Comparison of ENCODE assay signal across 8 mouse cellular contexts in the genomic region with DNA sequence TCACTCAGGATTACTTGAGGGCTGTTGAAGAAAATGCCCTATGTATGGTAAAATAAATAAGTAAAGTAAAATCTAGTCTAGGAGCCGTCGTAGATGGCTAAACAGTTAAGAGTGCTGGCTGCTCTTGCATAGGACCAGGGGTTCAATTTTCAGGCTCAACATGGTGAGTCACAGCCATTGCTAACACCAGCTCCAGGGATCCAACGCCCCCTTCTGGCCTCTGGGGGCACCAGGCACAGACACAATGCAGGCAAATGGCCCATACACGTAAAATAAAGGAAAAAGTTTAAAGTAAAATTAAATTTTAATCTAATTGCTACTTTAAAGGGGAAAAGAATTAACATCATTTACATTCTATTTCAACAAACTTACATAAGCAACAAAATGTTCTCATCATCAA. TPM values are rescaled to one million over a fixed set of nuclear protein-coding genes. Genes with fewer than 3 reads are reported as not detected.
DNase-seq lines count a peak whose midpoint lies in the region; ATAC-seq and TF ChIP-seq lines count a peak whose summit lies in the region.

No protein-coding gene starts in this region.

- no peak for ATAC-seq in hindbrain, embryonic 11.5 days (ENCODE audit: low FRiP score)
- no peak for ATAC-seq in liver, embryonic 16.5 days (ENCODE audit: low read depth)

- peaks cover 34% of the 10 kb centered on the region for H3K36me3 ChIP-seq in C2C12 (ENCODE audit: control insufficient read depth, insufficient read depth)
- H3K36me3 ChIP-seq in hindbrain, embryonic 11.5 days (ENCODE audit: control insufficient read depth, insufficient read depth, low read length) = peaks cover 9% of the 10 kb centered on the region; the same call in 1 of the 2 replicates
- H3K36me3 ChIP-seq in liver, embryonic 16.5 days (ENCODE audit: control insufficient read depth, insufficient read depth) = peaks cover 33% of the 10 kb centered on the region

- peak; percentile 35; the same call in 1 of the 2 replicates for TF ChIP-seq CTCF in cerebellum, adult 2 months (IDR thresholded peaks at IDR 0.05; ENCODE audit: borderline replicate concordance, insufficient read depth, low read depth, low read length)
- TF ChIP-seq CTCF in C2C12 (IDR thresholded peaks at IDR 0.05; ENCODE audit: control insufficient read depth, insufficient read depth, insufficient read length) = peak; percentile 37

- no peak overlapping the region for H3K9ac ChIP-seq in hindbrain, embryonic 11.5 days (ENCODE audit: low read depth, low read length)
- H3K9ac ChIP-seq in liver, embryonic 16.5 days (ENCODE audit: low read depth, low read length) = no peak overlapping the region

- WGBS in cerebellum, adult 2 months = 46% methylated on average over 4 of the region's 4 CpGs
- 56% methylated on average over 4 of the region's 4 CpGs for WGBS in hindbrain, embryonic 11.5 days
- 41% methylated on average over 4 of the region's 4 CpGs for WGBS in liver, embryonic 16.5 days (ENCODE audit: insufficient replicate concordance)

- no peak for TF ChIP-seq POLR2A in cerebellum, adult 2 months (IDR thresholded peaks at IDR 0.05; ENCODE audit: borderline replicate concordance, insufficient read depth, low read length)

- peaks cover 39% of the 10 kb centered on the region for H3K79me3 ChIP-seq in C2C12 (ENCODE audit: low read depth)

- H3K27me3 ChIP-seq in cerebellum, adult 2 months (ENCODE audit: control insufficient read depth, insufficient read depth, low read length) = no peaks in the 10 kb centered on the region
- H3K27me3 ChIP-seq in C2C12 (ENCODE audit: control insufficient read depth, insufficient read depth, insufficient read length) = no peaks in the 10 kb centered on the region
- no peaks in the 10 kb centered on the region for H3K27me3 ChIP-seq in hindbrain, embryonic 11.5 days (ENCODE audit: control insufficient read depth, insufficient read depth, low read length)
- no peaks in the 10 kb centered on the region for H3K27me3 ChIP-seq in liver, embryonic 16.5 days (ENCODE audit: control insufficient read depth, insufficient read depth, low read depth, low read length)

- peak in 1 of 2 experiments; percentile 11 for DNase-seq in cerebellum, adult 2 months
- DNase-seq in cerebellum, adult 8-10 months = no peak
- DNase-seq in c-Kit-positive CD71-positive TER-119-negative erythroid progenitor cells, embryonic 14.5 days (ENCODE audit: low read depth) = peak; percentile 66
- peak; percentile 54 for DNase-seq in hindbrain, embryonic 11.5 days (ENCODE audit: low spot score)
- DNase-seq in spleen, adult 12 weeks (ENCODE audit: low spot score) = peak; percentile 35
- DNase-seq in layer of hippocampus, adult 9-10 months (ENCODE audit: low spot score) = no peak

- no peak overlapping the region for H3K27ac ChIP-seq in cerebellum, adult 2 months (ENCODE audit: insufficient read depth, low read length)
- no peak overlapping the region for H3K27ac ChIP-seq in hindbrain, embryonic 11.5 days (ENCODE audit: low read depth, low read length)
- H3K27ac ChIP-seq in liver, embryonic 16.5 days (ENCODE audit: low read length) = no peak overlapping the region

- 0 out of 2 replicates have a peak overlapping the region, but pooled peaks have one; percentile 7 for H3K4me2 ChIP-seq in hindbrain, embryonic 11.5 days (replicated peaks; ENCODE audit: low read depth, low read length)
- peak overlapping the region; percentile 36 for H3K4me2 ChIP-seq in liver, embryonic 16.5 days (ENCODE audit: low read depth, low read length)

- peak overlapping the region; percentile 29 for H3K4me3 ChIP-seq in cerebellum, adult 2 months (replicated peaks; ENCODE audit: insufficient read depth, low read depth, low read length)
- H3K4me3 ChIP-seq in C2C12 (ENCODE audit: insufficient read depth, poor library complexity, severe bottlenecking) = peak overlapping the region; percentile 79
- H3K4me3 ChIP-seq in hindbrain, embryonic 11.5 days (ENCODE audit: low read depth, low read length) = no peak overlapping the region
- peak overlapping the region; percentile 2; the same call in 1 of the 2 replicates for H3K4me3 ChIP-seq in liver, embryonic 16.5 days (ENCODE audit: low read depth, low read length)

- peaks cover 2% of the 10 kb centered on the region; the same call in 1 of the 2 replicates for H3K4me1 ChIP-seq in cerebellum, adult 2 months (ENCODE audit: control insufficient read depth, insufficient read depth, low read length)
- no peaks in the 10 kb centered on the region for H3K4me1 ChIP-seq in hindbrain, embryonic 11.5 days (replicated peaks; ENCODE audit: control insufficient read depth, insufficient read depth, low read length)
- H3K4me1 ChIP-seq in liver, embryonic 16.5 days (ENCODE audit: control insufficient read depth, low read depth, low read length) = peaks cover 14% of the 10 kb centered on the region

- H3ac ChIP-seq in C2C12 (ENCODE audit: control insufficient read depth, insufficient read length, low read depth) = no peak overlapping the region

- H3K9me3 ChIP-seq in hindbrain, embryonic 11.5 days (ENCODE audit: control insufficient read depth, low read length) = no peaks in the 10 kb centered on the region
- no peaks in the 10 kb centered on the region for H3K9me3 ChIP-seq in liver, embryonic 16.5 days (replicated peaks; ENCODE audit: control insufficient read depth, low read length)

- peaks cover 54% of the 10 kb centered on the region for H3K79me2 ChIP-seq in C2C12 (ENCODE audit: control insufficient read depth, insufficient read depth)

TF ChIP-seq in C2C12, 6 proteins besides CTCF, POLR2A, EP300 and RAD21:
- TF ChIP-seq CEBPB (IDR thresholded peaks at IDR 0.05; ENCODE audit: low read depth) = no peak
- no peak for TF ChIP-seq FOSL1 (IDR thresholded peaks at IDR 0.05; ENCODE audit: insufficient read depth, low read length, poor library complexity, severe bottlenecking)
- TF ChIP-seq MAX (IDR thresholded peaks at IDR 0.05) = no peak
- TF ChIP-seq USF1 (IDR thresholded peaks at IDR 0.05; ENCODE audit: low read depth) = no peak
- no peak for TF ChIP-seq MYOD1 (IDR thresholded peaks at IDR 0.05; ENCODE audit: control insufficient read depth, insufficient read length, low read depth)
- TF ChIP-seq MYOG (IDR thresholded peaks at IDR 0.05; ENCODE audit: control insufficient read depth, extremely low read depth, insufficient read length) = no peak

RNA-seq across cellular contexts. Expression of a gene that starts 2.5 kb away (rescaled TPM):
- 106 and 110 TPM in 2 replicates for polyA plus RNA-seq in cerebellum, adult 2 months (2012; rRNA removed)
- 98.0 TPM for polyA plus RNA-seq in C2C12 (2012; fragmentation: generic; extraction: Trizol)
- 256 and 268 TPM in 2 replicates for polyA plus RNA-seq in hindbrain, embryonic 11.5 days (2014; fragmentation: Nextera tagmentation; extraction: Ambion mirVana)
- polyA plus RNA-seq in liver, embryonic 16.5 days (2015; fragmentation: Nextera tagmentation; extraction: Ambion mirVana) = 69.6 and 81.1 TPM in 2 replicates

RNA-seq across cellular contexts. Expression of a gene that starts 29.6 kb away (rescaled TPM):
- polyA plus RNA-seq in cerebellum, adult 2 months (2012; rRNA removed) = 40.0 and 41.8 TPM in 2 replicates
- 41.7 TPM for polyA plus RNA-seq in C2C12 (2012; fragmentation: generic; extraction: Trizol)
- polyA plus RNA-seq in hindbrain, embryonic 11.5 days (2014; fragmentation: Nextera tagmentation; extraction: Ambion mirVana) = 63.8 and 79.6 TPM in 2 replicates
- 19.8 and 20.0 TPM in 2 replicates for polyA plus RNA-seq in liver, embryonic 16.5 days (2015; fragmentation: Nextera tagmentation; extraction: Ambion mirVana)

RNA-seq across cellular contexts. Expression of a gene that starts 33.8 kb away (rescaled TPM):
- polyA plus RNA-seq in cerebellum, adult 2 months (2012; rRNA removed) = 6.0 and 6.1 TPM in 2 replicates
- 34.2 TPM for polyA plus RNA-seq in C2C12 (2012; fragmentation: generic; extraction: Trizol)
- 4.0 TPM in 2 replicates for polyA plus RNA-seq in hindbrain, embryonic 11.5 days (2014; fragmentation: Nextera tagmentation; extraction: Ambion mirVana)
- polyA plus RNA-seq in liver, embryonic 16.5 days (2015; fragmentation: Nextera tagmentation; extraction: Ambion mirVana) = 0.43 and 0.58 TPM in 2 replicates

Comparison
In these comparisons a context has a peak if more than half of its experiments do, and no peak if none do; other contexts are left out.
1. DNase-seq: peak in c-Kit-positive CD71-positive TER-119-negative erythroid progenitor cells, embryonic 14.5 days (single experiment), hindbrain, embryonic 11.5 days (single experiment) and spleen, adult 12 weeks (single experiment); none in cerebellum, adult 8-10 months (single experiment) and layer of hippocampus, adult 9-10 months (single experiment).